Mouse (Mus musculus): ENCODE results near the gene Serpinh1. TPM values are rescaled to one million over a fixed set of nuclear protein-coding genes. Genes with fewer than 3 reads are reported as not detected.
A peak's percentile ranks its signal among the peaks of the same experiment; 100 is the strongest.

Serpinh1 gene
- polyA plus RNA-seq, 1 experiment from 2014 or later = 102 TPM

DNA sequence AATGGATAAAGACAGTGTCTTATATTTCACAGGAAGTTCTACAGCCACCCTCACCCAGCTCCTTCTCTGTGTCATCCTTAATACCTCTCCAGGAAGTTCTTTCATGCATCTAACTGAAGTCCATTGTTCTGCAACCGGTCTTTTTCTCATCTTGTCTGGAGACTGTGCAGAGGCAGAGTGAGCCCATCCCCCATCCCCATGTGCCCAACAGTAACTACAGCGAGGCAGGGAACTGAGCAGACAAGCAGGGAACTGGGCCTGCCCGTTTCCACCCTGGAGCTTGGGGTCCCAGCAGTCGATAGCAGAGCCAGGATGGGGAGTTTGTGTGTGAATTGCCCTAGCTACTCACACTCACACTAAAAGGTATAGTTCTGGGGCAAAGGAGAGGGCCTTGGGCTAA is 37.5 kb upstream of the Serpinh1 start:
- Histone ChIP-seq H3K27me3 (replicated peaks; ENCODE audit: control insufficient read depth, insufficient read depth, low read length) (no peaks in the 10 kb centered on the region), H3K9me3 (replicated peaks; ENCODE audit: control insufficient read depth, low read length) (no peaks in the 10 kb centered on the region), H3K4me2 (ENCODE audit: low read length) (no peak overlapping the region), H3K36me3 (ENCODE audit: control insufficient read depth, insufficient read depth, low read length) (peaks cover 30% of the 10 kb centered on the region), H3K4me3 (ENCODE audit: low read depth, low read length) (no peak overlapping the region), H3K9ac (ENCODE audit: low read length) (no peak overlapping the region), H3K27ac (ENCODE audit: low read depth, low read length) (no peak overlapping the region), H3K4me1 (ENCODE audit: control insufficient read depth, insufficient read depth, low read length) (peaks cover 3% of the 10 kb centered on the region; the same call in 1 of the 2 replicates)
- WGBS = 26% methylated on average over 4 of the region's 4 CpGs
- DNase-seq (ENCODE audit: low spot score) = no peak
- no peak for ATAC-seq

DNA sequence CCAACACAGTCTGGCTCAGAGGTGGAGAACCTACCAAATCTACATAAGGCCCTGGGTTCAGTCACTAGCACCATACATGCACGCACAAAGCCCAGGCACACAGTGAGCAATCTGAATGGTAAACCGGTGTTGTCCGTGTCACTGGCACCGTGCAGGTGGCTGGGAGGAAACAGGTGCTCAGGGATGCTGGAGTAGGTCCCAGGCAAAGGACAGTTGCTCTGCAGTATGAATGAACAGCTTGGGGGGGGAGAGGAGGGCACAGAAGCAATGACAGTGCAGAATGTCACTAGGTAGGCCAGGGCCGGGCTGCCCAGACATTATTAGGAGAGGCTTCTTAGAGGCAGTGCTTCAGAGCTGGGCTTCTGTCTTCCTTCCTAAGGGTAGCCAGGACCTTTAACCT is 34.3 kb upstream of the Serpinh1 start:
- peaks cover 20% of the 10 kb centered on the region for H3K36me3 ChIP-seq (ENCODE audit: control insufficient read depth, insufficient read depth, low read length)
- no peak overlapping the region for H3K27ac ChIP-seq (ENCODE audit: low read depth, low read length)
- no peak overlapping the region for H3K9ac ChIP-seq (ENCODE audit: low read length)
- peaks cover 23% of the 10 kb centered on the region for H3K4me1 ChIP-seq (ENCODE audit: control insufficient read depth, insufficient read depth, low read length)
- no peak overlapping the region for H3K4me3 ChIP-seq (ENCODE audit: low read depth, low read length)
- H3K4me2 ChIP-seq (ENCODE audit: low read length) = no peak overlapping the region
- ATAC-seq (no peak), DNase-seq (ENCODE audit: low spot score) (no peak)
- H3K27me3 ChIP-seq (replicated peaks; ENCODE audit: control insufficient read depth, insufficient read depth, low read length) = no peaks in the 10 kb centered on the region
- no peaks in the 10 kb centered on the region for H3K9me3 ChIP-seq (replicated peaks; ENCODE audit: control insufficient read depth, low read length)
- WGBS = 92% methylated on average over 5 of the region's 5 CpGs

DNA sequence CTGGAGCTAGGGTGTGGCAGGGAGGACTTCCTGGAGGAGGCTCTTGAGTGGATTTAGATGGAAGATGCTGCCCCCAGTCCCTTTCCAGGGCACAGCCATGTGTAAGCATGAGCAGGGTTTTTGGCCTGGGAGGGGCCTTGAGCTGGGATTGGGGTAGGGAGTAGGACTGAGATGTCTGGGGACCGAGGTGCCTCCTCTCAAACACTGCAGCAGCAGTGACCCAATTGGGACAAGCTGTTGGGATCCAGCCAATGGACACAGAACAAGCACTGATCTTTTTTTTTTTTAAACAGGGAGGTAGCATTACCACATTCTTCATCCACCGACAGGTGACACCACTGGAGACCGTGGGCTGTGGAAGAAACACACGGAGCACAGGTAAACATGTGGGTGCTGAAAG is 33.8 kb upstream of the Serpinh1 start:
- Histone ChIP-seq H3K27ac (ENCODE audit: low read depth, low read length) (no peak overlapping the region), H3K27me3 (replicated peaks; ENCODE audit: control insufficient read depth, insufficient read depth, low read length) (no peaks in the 10 kb centered on the region), H3K4me1 (ENCODE audit: control insufficient read depth, insufficient read depth, low read length) (peaks cover 23% of the 10 kb centered on the region), H3K9ac (ENCODE audit: low read length) (no peak overlapping the region), H3K4me2 (ENCODE audit: low read length) (no peak overlapping the region), H3K9me3 (replicated peaks; ENCODE audit: control insufficient read depth, low read length) (no peaks in the 10 kb centered on the region), H3K4me3 (ENCODE audit: low read depth, low read length) (no peak overlapping the region), H3K36me3 (ENCODE audit: control insufficient read depth, insufficient read depth, low read length) (peaks cover 20% of the 10 kb centered on the region)
- DNase-seq (ENCODE audit: low spot score) = no peak
- ATAC-seq = no peak
- WGBS = 88% methylated on average over 4 of the region's 4 CpGs

DNA sequence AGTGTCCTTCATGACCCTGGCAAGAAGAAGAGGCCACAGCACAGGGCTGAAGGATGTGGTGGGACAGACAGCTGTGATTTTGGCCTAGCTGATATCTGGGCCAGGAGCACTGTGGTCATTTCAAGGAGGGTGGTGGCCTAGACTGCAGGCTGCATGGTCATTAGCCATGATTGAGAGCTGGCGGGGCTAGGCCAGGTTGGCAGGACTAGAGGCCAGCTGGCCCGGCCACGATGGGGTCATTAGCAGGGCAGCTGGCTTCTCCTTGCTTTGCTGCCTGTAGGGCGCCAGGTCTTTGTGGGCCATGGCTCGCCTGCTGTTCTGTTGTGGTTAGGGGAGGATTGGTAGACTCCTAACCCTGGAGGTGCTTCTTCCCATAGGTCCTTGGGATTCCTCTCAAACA is 33.0 kb upstream of the Serpinh1 start:
- peaks cover 23% of the 10 kb centered on the region for H3K4me1 ChIP-seq (ENCODE audit: control insufficient read depth, insufficient read depth, low read length)
- no peak overlapping the region for H3K4me3 ChIP-seq (ENCODE audit: low read depth, low read length)
- ATAC-seq (no peak), DNase-seq (ENCODE audit: low spot score) (no peak)
- peaks cover 20% of the 10 kb centered on the region for H3K36me3 ChIP-seq (ENCODE audit: control insufficient read depth, insufficient read depth, low read length)
- H3K4me2 ChIP-seq (ENCODE audit: low read length) = no peak overlapping the region
- H3K27me3 ChIP-seq (replicated peaks; ENCODE audit: control insufficient read depth, insufficient read depth, low read length) = no peaks in the 10 kb centered on the region
- H3K9ac ChIP-seq (ENCODE audit: low read length) = no peak overlapping the region
- WGBS = 68% methylated on average over 5 of the region's 5 CpGs
- H3K27ac ChIP-seq (ENCODE audit: low read depth, low read length) = no peak overlapping the region
- no peaks in the 10 kb centered on the region for H3K9me3 ChIP-seq (replicated peaks; ENCODE audit: control insufficient read depth, low read length)

DNA sequence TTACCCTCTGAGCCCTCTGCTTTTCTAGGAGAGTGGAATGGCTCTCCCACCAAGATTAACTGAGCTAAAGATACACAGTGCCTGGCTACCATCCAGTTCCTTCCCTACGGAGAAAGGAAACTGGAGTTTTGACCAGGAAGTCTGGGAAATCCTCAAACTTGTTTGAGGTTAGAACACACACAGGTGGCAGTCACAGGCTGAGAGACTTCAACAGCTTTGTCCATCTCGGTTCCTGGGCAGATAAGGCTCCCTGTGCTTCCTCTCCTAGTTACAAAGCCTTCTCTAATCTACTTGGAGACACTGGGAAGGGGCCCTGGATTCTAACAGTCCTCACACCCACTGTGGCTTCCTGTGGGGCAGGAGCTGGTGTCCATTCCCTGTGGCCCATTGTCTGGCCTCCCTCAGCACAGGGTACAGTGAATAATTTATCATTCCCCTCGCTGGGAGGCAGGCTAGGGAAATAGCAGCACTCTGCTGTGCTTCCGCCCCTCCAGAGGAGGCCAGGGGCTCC is 31.1 kb upstream of the Serpinh1 start:
- peak overlapping the region; percentile 79 for H3K4me2 ChIP-seq (ENCODE audit: low read length)
- H3K9ac ChIP-seq (ENCODE audit: low read length) = peak overlapping the region; percentile 75
- H3K4me3 ChIP-seq (ENCODE audit: low read depth, low read length) = peak overlapping the region; percentile 66
- peaks cover 18% of the 10 kb centered on the region for H3K36me3 ChIP-seq (ENCODE audit: control insufficient read depth, insufficient read depth, low read length)
- 0 out of 2 replicates have a peak overlapping the region, but pooled peaks have one; percentile 3 for H3K27ac ChIP-seq (ENCODE audit: low read depth, low read length)
- H3K27me3 ChIP-seq (replicated peaks; ENCODE audit: control insufficient read depth, insufficient read depth, low read length) = no peaks in the 10 kb centered on the region
- no peaks in the 10 kb centered on the region for H3K9me3 ChIP-seq (replicated peaks; ENCODE audit: control insufficient read depth, low read length)
- WGBS = 22% methylated on average over 4 of the region's 4 CpGs
- H3K4me1 ChIP-seq (ENCODE audit: control insufficient read depth, insufficient read depth, low read length) = peaks cover 23% of the 10 kb centered on the region
- peak; percentile 37 for DNase-seq (ENCODE audit: low spot score)
- no peak for ATAC-seq

DNA sequence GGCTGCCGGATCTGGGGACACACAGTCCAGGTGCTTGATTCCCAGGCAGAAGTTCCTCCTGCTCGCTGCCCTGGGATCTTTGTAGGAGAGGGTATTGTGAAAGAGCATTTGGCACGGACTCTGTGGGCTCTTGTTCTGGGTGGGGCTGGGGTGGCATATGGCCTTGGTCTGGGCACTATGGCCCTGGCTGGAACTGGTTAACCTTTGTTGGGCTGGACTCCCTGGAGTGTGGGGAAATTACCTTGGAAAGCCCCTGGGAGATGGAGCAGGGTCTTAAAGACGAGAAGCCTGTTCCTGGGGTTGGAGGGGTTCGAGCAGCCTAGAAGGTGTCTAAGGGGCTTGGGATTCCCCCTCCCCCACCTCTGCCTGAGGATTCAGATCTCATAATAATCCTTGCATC is 30.2 kb upstream of the Serpinh1 start:
- no peak overlapping the region for H3K27ac ChIP-seq (ENCODE audit: low read depth, low read length)
- WGBS = 54% methylated on average over 5 of the region's 5 CpGs
- H3K9ac ChIP-seq (ENCODE audit: low read length) = peak overlapping the region; percentile 75; the same call in 1 of the 2 replicates
- no peaks in the 10 kb centered on the region for H3K27me3 ChIP-seq (replicated peaks; ENCODE audit: control insufficient read depth, insufficient read depth, low read length)
- no peak for DNase-seq (ENCODE audit: low spot score)
- ATAC-seq = no peak
- H3K4me2 ChIP-seq (ENCODE audit: low read length) = peak overlapping the region; percentile 79
- H3K9me3 ChIP-seq (replicated peaks; ENCODE audit: control insufficient read depth, low read length) = no peaks in the 10 kb centered on the region
- H3K36me3 ChIP-seq (ENCODE audit: control insufficient read depth, insufficient read depth, low read length) = peaks cover 9% of the 10 kb centered on the region
- H3K4me1 ChIP-seq (ENCODE audit: control insufficient read depth, insufficient read depth, low read length) = peaks cover 23% of the 10 kb centered on the region
- peak overlapping the region; percentile 66 for H3K4me3 ChIP-seq (ENCODE audit: low read depth, low read length)

DNA sequence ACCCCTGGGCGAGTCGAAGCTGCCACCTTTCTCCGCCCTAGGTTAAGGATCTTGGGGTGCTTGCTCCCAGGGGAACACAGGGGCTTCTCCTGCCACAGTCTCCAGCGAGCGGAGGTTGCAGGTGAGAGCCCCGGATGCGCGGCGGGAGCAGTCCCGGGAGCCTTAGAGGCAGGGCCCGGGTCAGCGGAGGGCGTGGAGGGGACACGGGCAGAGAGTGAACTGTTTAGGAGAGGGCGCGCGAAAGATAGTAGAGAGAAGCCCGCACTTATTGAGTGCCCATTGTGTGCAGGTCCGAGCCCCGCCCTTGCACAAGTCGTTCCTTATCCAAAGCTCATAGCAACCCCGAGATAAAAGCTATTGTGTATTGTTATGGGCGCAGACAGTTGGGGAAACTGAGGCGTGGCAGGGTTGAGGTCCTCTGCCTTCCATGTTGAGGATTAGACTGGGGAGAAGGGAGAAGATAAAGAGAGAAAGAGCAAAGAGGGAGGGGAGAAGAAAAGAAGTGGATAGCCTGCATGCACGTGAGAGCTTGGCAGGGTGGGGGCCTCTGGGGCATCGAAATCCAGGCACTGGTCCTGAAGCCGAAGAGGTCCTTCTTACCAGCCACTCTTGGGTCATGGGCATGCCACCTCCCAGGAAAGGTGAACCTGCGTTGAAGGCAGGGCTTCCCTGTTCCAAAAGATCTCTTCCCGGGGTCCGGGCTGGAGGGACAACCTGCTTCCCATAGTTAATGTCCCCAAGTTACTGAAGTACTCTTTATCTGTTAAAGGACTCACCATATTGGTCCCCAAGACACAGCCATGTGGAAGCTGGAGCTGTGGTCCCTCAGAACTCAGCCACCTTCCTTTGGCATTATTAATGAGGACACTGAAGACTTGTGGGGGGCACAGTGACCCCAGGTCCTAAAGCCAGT is 29.3 kb upstream of the Serpinh1 start:
- H3K9me3 ChIP-seq (replicated peaks; ENCODE audit: control insufficient read depth, low read length) = no peaks in the 10 kb centered on the region
- ATAC-seq (no peak), DNase-seq (ENCODE audit: low spot score) (no peak)
- H3K27me3 ChIP-seq (replicated peaks; ENCODE audit: control insufficient read depth, insufficient read depth, low read length) = no peaks in the 10 kb centered on the region
- H3K4me2 ChIP-seq (ENCODE audit: low read length) = peak overlapping the region; percentile 79
- WGBS = 12% methylated on average over 30 of the region's 30 CpGs
- peak overlapping the region; percentile 27; the same call in 1 of the 2 replicates for H3K27ac ChIP-seq (ENCODE audit: low read depth, low read length)
- peak overlapping the region; percentile 66 for H3K4me3 ChIP-seq (ENCODE audit: low read depth, low read length)
- H3K9ac ChIP-seq (ENCODE audit: low read length) = peak overlapping the region; percentile 75
- H3K36me3 ChIP-seq (ENCODE audit: control insufficient read depth, insufficient read depth, low read length) = peaks cover 5% of the 10 kb centered on the region
- peaks cover 23% of the 10 kb centered on the region for H3K4me1 ChIP-seq (ENCODE audit: control insufficient read depth, insufficient read depth, low read length)

DNA sequence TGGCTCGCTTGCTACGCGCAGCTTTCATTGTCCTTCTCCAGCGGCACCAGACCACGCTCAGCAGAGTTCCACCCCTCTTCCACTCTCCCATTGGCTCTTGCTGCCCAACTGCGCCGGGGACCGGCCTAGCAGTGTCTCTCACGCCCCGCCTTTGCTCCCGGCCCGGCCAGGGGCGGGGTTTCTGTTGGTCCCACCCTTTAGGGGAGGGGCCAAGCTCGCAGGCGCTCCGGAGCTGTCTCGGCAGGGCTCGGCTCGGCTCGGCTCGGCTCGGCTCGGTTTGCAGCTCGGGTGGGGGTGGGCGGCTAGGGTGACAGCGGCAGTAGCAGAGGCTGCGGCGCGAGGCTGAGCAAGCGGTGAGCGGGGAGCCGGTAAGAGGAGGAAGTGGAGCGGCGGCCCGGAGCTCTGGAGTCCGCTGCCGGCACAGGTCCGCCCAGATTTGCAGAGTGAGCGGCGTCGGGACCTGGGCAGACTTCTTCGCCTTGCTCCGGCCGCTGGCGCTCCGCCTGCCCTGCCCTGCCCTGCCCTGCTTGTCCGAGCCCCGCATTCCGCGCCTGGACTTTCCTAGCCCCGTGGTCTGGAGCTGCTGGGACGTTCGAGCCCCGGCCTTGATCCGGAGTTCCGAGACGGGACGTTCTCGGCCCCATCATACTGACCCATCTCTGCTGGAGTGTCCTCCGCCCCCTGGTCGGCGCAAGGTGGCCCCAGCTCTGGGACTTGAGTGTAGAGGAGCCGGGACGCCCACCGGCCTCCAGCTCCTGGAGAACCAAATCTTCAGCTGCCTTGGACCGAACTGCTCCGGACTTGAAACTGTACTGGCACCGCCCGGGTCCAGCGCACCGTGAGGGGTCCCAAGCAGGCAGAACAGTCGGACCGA is 28.4 kb upstream of the Serpinh1 start, which contains the start of gene Gdpd5:
Gene Gdpd5, plus strand, starts transcription at position 201 of the 874 bp plus-strand sequence.
- H3K4me2 ChIP-seq (ENCODE audit: low read length) = peak within 1 kb of the TSS; percentile 79
- H3K4me1 ChIP-seq (ENCODE audit: control insufficient read depth, insufficient read depth, low read length) = peaks cover 23% of the 10 kb centered on the region
- H3K27me3 ChIP-seq (replicated peaks; ENCODE audit: control insufficient read depth, insufficient read depth, low read length) = no peaks in the 10 kb centered on the region
- ATAC-seq (peak; percentile 96), DNase-seq (ENCODE audit: low spot score) (peak; percentile 98)
- under 1% methylated on average over 71 of the region's 73 CpGs for WGBS
- peak within 1 kb of the TSS; percentile 75 for H3K9ac ChIP-seq (ENCODE audit: low read length)
- no peaks in the 10 kb centered on the region for H3K9me3 ChIP-seq (replicated peaks; ENCODE audit: control insufficient read depth, low read length)
- peak within 1 kb of the TSS; percentile 97 for H3K27ac ChIP-seq (ENCODE audit: low read depth, low read length)
- peak within 1 kb of the TSS; percentile 66 for H3K4me3 ChIP-seq (ENCODE audit: low read depth, low read length)
- no peaks in the 10 kb centered on the region for H3K36me3 ChIP-seq (ENCODE audit: control insufficient read depth, insufficient read depth, low read length)

All from forebrain, embryonic 14.5 days (tissue).